Mouse (Mus musculus): Measurements from ENCODE around the gene Mrtfa. TPM values are rescaled to one million over a fixed set of nuclear protein-coding genes. Genes with fewer than 3 reads are reported as not detected.

Mrtfa gene
- polyA plus RNA-seq, 1 experiment from 2014 or later: 29.7 TPM

DNA sequence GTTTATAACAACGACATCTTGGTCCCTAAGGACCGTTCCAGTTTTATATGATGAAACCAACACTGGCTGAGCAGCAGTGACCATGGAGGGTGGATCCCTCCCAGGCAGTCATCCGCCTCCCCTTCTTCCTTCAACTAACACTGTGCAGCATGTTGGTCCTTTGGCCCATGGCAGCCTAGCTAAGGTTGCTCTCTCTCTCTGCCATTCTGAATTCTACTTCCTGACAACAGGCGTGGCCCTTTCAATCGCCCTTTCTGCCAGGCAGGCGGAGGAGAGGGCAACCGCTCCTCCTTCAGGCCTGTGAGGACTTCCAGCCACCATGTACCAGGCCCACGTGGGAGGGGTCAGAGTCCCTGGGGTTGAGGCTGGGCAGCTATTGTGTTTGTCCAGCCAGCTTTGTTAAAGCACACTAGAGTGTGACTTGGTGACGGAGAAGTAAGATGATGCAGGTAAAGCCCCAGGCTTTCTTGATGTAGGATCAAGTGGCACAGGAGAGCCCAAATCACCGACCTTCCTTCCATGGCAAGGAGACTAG, 159.6 kb downstream of the Mrtfa start:
- Histone ChIP-seq H3K4me1 (replicated peaks) (peaks cover 50% of the 10 kb centered on the region), H3K9me3 (no peaks in the 10 kb centered on the region), H3K4me3 (no peak overlapping the region), H3K9ac (no peak overlapping the region), H3K36me3 (no peaks in the 10 kb centered on the region), H3K27ac (replicated peaks) (no peak overlapping the region), H3K4me2 (no peak overlapping the region), H3K27me3 (no peaks in the 10 kb centered on the region)
- no peak for ATAC-seq (ENCODE audit: low FRiP score, low read depth)
- WGBS: 56% methylated on average over 10 of the region's 10 CpGs

DNA sequence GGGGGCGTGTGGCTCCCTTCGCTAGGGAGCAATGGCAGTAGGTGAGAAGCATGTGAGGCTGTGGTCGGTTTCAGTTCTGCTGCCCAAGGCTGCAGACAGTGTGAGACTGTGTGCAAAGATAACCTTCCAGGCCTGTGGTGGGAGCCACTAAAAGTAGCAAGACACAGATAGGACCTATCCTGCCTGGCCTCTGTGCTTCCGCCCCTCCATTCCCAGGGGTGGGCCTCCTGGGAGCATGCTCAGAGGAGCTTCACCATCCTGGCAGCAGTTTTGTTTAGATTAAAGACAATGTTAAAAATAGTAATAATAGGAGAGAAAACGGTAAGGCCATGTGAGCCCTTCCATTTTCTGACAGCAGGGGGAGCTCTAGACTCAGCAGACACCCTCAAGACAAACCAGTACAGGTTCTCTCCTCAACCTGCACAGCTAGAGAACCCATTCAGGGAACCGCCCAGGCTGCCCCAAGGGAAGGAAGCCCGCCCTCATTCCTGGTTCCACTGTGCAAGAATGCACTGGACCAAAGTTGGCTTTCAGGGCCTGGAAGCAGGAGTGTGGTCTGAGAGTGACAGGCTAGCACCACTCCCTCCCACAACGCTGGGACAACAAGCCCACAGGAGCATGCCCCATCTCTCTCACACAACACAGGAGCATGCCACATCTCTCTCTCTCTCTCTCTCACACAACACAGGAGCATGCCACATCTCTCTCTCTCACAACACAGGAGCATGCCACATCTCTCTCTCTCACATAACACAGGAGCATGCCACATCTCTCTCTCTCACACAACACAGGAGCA, 163.0 kb downstream of the Mrtfa start:
- H3K27ac ChIP-seq (replicated peaks): no peak overlapping the region
- no peak overlapping the region for H3K4me3 ChIP-seq
- no peaks in the 10 kb centered on the region for H3K27me3 ChIP-seq
- no peaks in the 10 kb centered on the region for H3K36me3 ChIP-seq
- ATAC-seq (ENCODE audit: low FRiP score, low read depth): peak; percentile 77; the same call in 1 of the 2 replicates
- no peaks in the 10 kb centered on the region for H3K9me3 ChIP-seq
- WGBS: 42% methylated on average over 8 of the region's 8 CpGs
- H3K4me1 ChIP-seq (replicated peaks): peaks cover 23% of the 10 kb centered on the region
- no peak overlapping the region for H3K4me2 ChIP-seq
- H3K9ac ChIP-seq: no peak overlapping the region

DNA sequence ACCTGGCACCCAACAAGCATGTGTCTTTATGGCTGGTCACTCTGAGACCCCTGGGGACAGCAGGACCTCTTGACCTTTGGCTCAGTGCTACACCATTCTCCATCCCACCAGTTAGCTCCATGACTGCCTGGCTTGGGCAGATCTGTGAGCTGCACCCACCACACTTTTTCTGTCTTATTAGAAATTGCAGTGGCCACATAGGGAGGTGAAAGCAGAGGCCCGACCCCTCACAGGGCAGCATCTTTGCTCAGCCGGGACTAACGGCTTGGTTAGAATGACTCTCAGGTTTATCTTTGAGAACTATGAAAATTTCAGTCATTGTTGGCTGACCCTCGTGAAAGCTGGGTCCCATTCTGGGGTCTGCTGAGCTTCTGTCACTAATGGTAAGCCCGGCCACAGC, 163.7 kb downstream of the Mrtfa start:
- H3K9ac ChIP-seq: no peak overlapping the region
- 0 out of 2 replicates have a peak, but pooled peaks cover 4% of the 10 kb centered on the region for H3K36me3 ChIP-seq
- WGBS: 85% methylated on average over 5 of the region's 5 CpGs
- no peak overlapping the region for H3K4me3 ChIP-seq
- no peaks in the 10 kb centered on the region for H3K27me3 ChIP-seq
- no peak overlapping the region for H3K4me2 ChIP-seq
- H3K4me1 ChIP-seq (replicated peaks): peaks cover 23% of the 10 kb centered on the region
- no peaks in the 10 kb centered on the region for H3K9me3 ChIP-seq
- no peak for ATAC-seq (ENCODE audit: low FRiP score, low read depth)
- no peak overlapping the region for H3K27ac ChIP-seq (replicated peaks)

DNA sequence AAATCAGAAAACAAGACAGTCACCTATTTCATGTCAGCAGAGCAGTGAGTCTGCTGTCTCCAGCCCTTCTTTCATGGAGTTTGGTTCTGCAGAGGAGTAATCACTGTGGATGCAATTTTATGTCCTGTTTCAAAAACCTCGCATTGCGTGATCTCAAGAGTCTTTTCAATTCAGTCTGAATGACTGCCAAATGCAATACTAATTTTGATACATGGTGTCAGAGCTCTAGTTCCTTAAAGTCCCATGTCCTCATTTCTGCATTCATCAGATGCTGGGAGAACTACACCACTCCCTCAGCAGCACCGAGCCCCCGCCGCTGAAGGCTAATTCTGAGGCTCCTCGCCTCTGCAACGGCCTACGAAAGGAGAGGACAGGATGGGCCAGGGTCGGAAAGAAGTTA, 166.7 kb downstream of the Mrtfa start:
- Histone ChIP-seq H3K27ac (replicated peaks) (no peak overlapping the region), H3K4me2 (no peak overlapping the region), H3K36me3 (0 out of 2 replicates have a peak, but pooled peaks cover 6% of the 10 kb centered on the region), H3K9ac (no peak overlapping the region), H3K27me3 (no peaks in the 10 kb centered on the region), H3K9me3 (no peaks in the 10 kb centered on the region), H3K4me3 (no peak overlapping the region), H3K4me1 (replicated peaks) (peaks cover 16% of the 10 kb centered on the region; the same call in 1 of the 2 replicates)
- WGBS: 83% methylated on average over 9 of the region's 9 CpGs
- no peak for ATAC-seq (ENCODE audit: low FRiP score, low read depth)

DNA sequence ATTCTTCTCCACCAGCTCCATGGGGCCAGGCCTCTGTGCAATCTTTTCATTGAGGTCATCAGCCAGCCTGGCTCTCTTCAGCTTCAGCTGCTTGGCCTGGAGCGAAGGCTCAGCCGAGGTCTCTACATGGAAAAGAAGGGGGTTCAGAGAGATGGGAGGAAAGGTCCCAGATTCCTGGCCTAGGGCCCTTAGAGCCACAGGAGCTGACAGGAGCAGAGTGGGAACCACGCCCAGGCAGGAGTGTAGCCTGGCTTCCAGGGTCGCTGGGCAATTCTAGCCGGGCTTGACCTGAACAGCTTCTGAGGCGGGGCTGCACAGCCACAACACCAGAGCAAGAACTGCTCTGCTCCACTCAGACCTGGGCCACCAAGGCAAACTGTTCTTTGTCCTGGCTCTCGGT, 168.1 kb downstream of the Mrtfa start:
- Histone ChIP-seq H3K4me3 (no peak overlapping the region), H3K4me2 (no peak overlapping the region), H3K4me1 (replicated peaks) (peaks cover 11% of the 10 kb centered on the region; the same call in 1 of the 2 replicates), H3K27me3 (no peaks in the 10 kb centered on the region), H3K9me3 (no peaks in the 10 kb centered on the region), H3K36me3 (0 out of 2 replicates have a peak, but pooled peaks cover 12% of the 10 kb centered on the region), H3K27ac (replicated peaks) (no peak overlapping the region), H3K9ac (no peak overlapping the region)
- 91% methylated on average over 7 of the region's 7 CpGs for WGBS
- ATAC-seq (ENCODE audit: low FRiP score, low read depth): no peak

DNA sequence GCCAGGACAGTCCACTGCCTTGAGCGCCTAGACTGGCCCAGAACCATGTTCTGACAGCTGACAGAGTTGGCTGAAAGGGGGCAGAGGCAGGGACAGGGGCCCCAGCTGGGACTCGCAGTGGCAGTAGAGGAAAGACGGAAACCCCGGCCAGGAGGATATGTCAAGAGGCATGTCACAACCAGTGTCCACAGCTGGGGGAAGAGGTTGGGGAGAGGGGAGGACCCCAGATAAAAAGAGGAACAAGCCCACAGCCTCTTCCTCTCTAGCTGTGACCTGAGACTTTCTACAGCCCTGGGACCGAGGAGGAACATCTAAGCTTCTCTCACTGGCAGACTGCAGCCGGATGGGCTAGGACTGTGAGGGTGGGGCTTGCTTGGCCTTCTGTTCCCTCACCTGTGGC, 169.2 kb downstream of the Mrtfa start:
- Histone ChIP-seq H3K4me3 (no peak overlapping the region), H3K27me3 (no peaks in the 10 kb centered on the region), H3K9me3 (no peaks in the 10 kb centered on the region), H3K9ac (no peak overlapping the region), H3K36me3 (peaks cover 19% of the 10 kb centered on the region; the same call in 1 of the 2 replicates), H3K27ac (replicated peaks) (no peak overlapping the region), H3K4me1 (replicated peaks) (0 out of 2 replicates have a peak, but pooled peaks cover 6% of the 10 kb centered on the region), H3K4me2 (no peak overlapping the region)
- 82% methylated on average over 6 of the region's 6 CpGs for WGBS
- ATAC-seq (ENCODE audit: low FRiP score, low read depth): no peak

DNA sequence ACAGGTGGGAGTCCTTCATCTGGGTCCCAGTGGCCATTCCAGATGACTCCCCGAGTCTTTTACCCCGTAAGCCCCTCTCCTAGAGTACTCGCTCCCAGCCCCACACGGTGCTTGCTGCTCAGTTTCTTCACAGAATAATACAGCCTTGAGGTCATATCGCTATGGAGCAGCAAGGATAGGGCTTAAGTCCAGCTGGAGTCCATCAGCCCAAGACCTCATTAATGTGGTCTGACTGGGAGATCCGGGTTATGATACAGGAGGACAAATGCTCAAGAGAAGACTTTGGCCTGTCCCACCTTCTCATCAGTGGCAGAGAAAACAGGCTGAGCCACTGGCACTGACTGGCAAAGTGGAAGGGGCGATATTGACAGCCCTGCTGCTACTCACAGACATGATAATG, 173.2 kb downstream of the Mrtfa start:
- Histone ChIP-seq H3K27me3 (no peaks in the 10 kb centered on the region), H3K27ac (replicated peaks) (no peak overlapping the region), H3K36me3 (peaks cover 43% of the 10 kb centered on the region), H3K9me3 (no peaks in the 10 kb centered on the region), H3K9ac (no peak overlapping the region), H3K4me3 (no peak overlapping the region), H3K4me1 (replicated peaks) (no peaks in the 10 kb centered on the region), H3K4me2 (no peak overlapping the region)
- WGBS: 93% methylated on average over 7 of the region's 7 CpGs
- no peak for ATAC-seq (ENCODE audit: low FRiP score, low read depth)

DNA sequence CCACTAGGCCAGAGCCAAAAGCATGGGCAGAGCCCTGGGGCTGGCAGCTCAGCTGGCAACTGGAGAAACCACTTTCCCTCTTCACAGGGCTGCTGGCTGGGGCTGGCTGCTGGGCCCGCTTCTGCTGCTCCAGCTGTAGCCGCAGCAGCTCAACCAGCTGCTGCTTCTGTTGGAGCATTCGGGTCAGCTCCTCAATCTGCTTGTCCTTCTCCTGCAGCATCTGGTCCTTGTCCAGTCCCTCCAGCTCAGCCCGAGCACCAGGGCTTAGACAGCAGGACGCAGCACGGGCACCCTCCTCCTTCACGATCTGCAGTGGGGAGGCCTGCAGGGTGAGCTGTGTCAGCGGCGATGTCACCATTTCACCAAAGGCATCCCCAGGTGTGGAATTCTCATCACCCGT, 174.1 kb downstream of the Mrtfa start:
- peaks cover 43% of the 10 kb centered on the region for H3K36me3 ChIP-seq
- WGBS: 82% methylated on average over 10 of the region's 10 CpGs
- no peak overlapping the region for H3K4me2 ChIP-seq
- no peak overlapping the region for H3K9ac ChIP-seq
- H3K27ac ChIP-seq (replicated peaks): no peak overlapping the region
- no peak overlapping the region for H3K4me3 ChIP-seq
- H3K4me1 ChIP-seq (replicated peaks): no peaks in the 10 kb centered on the region
- no peak for ATAC-seq (ENCODE audit: low FRiP score, low read depth)
- no peaks in the 10 kb centered on the region for H3K27me3 ChIP-seq
- no peaks in the 10 kb centered on the region for H3K9me3 ChIP-seq

DNA sequence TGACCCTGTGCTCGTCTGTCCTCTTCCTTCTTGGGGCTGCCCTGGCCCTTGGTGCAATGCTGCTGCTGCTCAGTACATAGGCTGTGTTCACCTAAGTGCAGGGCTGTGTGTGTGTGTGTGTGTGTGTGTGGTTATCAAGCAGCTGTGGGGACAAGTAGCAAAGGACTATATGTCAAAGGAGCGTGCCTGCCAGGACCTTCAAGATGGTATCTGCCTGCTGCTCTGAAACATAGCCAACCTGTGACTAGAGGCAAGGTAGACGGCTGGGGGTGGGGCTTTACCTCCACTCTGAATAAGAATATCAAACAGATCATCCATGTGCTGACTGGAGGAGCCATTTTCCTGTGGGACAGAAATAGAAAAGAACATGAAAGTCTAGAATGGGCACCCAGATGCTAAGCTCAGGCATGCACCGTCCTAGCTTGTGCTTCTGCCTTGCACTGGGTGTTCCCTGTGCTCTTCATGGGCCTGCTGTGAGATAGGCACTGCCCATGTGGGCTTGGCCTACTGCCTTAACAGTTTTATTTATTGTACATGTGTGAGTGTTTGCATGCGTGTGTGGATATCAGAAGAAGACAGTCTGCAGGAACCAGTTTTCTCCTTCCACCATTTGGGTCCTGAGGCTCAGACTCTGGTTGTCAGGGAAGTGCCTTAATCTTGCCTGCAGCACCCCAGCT, 175.4 kb downstream of the Mrtfa start:
- no peak overlapping the region for H3K9ac ChIP-seq
- 88% methylated on average over 5 of the region's 5 CpGs for WGBS
- no peaks in the 10 kb centered on the region for H3K9me3 ChIP-seq
- no peak for ATAC-seq (ENCODE audit: low FRiP score, low read depth)
- H3K4me1 ChIP-seq (replicated peaks): no peaks in the 10 kb centered on the region
- no peak overlapping the region for H3K27ac ChIP-seq (replicated peaks)
- no peaks in the 10 kb centered on the region for H3K27me3 ChIP-seq
- H3K36me3 ChIP-seq: peaks cover 56% of the 10 kb centered on the region
- no peak overlapping the region for H3K4me2 ChIP-seq
- H3K4me3 ChIP-seq: no peak overlapping the region

DNA sequence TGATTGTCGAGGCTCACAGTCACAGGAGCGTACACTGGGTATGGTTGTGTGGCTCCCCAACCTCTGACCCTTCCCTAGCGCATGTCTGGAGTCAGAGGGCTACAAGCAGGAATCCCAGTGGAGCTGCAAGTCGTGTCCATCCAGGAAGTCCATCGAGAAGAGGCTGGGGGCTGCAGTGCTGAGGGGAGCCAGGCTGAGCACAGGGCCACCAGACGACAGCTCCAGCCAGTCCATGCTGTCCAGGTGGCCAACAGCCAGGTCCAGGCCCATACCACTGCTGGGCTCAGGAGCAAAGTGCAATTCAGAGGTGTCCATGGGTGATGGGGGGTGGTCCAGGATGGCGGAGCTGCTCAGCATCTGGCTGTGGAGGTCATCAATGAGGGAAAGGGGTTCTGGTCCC, 177.4 kb downstream of the Mrtfa start:
- Histone ChIP-seq H3K4me3 (no peak overlapping the region), H3K36me3 (peaks cover 66% of the 10 kb centered on the region), H3K9me3 (no peaks in the 10 kb centered on the region), H3K4me2 (no peak overlapping the region), H3K9ac (no peak overlapping the region), H3K27me3 (no peaks in the 10 kb centered on the region), H3K27ac (replicated peaks) (no peak overlapping the region), H3K4me1 (replicated peaks) (no peaks in the 10 kb centered on the region)
- WGBS: 84% methylated on average over 7 of the region's 7 CpGs
- ATAC-seq (ENCODE audit: low FRiP score, low read depth): no peak

DNA sequence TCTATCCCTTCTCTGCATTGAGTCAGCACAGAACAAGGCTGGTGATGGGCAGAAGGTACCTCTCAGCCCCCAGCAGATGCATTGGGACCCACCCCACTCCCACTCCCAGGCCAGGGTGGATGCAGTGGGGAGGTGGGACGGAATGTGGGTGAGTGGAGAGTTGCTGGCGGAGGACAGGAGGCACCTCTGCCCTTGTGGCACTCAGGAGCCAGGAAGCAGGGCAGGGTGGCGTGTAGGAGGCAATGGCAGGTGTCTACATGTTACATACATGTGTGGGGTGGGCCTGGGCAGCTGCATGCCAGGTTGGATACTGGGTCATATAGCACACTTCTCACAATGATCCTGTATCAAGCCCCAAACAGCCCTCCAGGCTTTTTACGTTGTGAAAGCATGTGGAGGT, 178.2 kb downstream of the Mrtfa start:
- ATAC-seq (ENCODE audit: low FRiP score, low read depth): no peak
- H3K27ac ChIP-seq (replicated peaks): no peak overlapping the region
- peaks cover 62% of the 10 kb centered on the region for H3K36me3 ChIP-seq
- H3K9me3 ChIP-seq: no peaks in the 10 kb centered on the region
- no peak overlapping the region for H3K4me2 ChIP-seq
- H3K9ac ChIP-seq: no peak overlapping the region
- no peak overlapping the region for H3K4me3 ChIP-seq
- no peaks in the 10 kb centered on the region for H3K4me1 ChIP-seq (replicated peaks)
- no peaks in the 10 kb centered on the region for H3K27me3 ChIP-seq
- WGBS: 90% methylated on average over 4 of the region's 4 CpGs

DNA sequence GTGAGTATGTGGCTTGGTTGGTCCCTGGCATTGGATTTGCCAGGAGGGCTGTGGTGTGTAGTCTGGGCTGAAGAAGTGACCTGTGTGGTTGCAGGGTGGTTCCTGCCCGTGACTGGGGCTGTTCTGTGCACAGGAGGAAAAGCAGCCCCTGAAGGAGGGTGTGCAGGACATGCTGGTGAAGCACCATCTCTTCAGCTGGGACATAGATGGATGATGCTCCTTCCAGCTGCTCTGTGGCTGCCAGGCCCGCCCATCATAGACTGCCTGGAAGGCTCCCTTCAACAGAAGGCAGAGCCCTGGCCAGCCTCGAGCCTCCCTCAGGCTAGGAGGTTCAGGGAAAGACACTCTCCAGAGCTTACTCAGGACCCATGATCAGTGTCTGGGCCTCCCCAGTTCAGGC, 179.0 kb downstream of the Mrtfa start:
- no peak overlapping the region for H3K4me3 ChIP-seq
- no peak overlapping the region for H3K27ac ChIP-seq (replicated peaks)
- no peak overlapping the region for H3K9ac ChIP-seq
- no peak overlapping the region for H3K4me2 ChIP-seq
- H3K36me3 ChIP-seq: peaks cover 60% of the 10 kb centered on the region
- no peaks in the 10 kb centered on the region for H3K4me1 ChIP-seq (replicated peaks)
- no peak for ATAC-seq (ENCODE audit: low FRiP score, low read depth)
- no peaks in the 10 kb centered on the region for H3K27me3 ChIP-seq
- H3K9me3 ChIP-seq: no peaks in the 10 kb centered on the region
- WGBS: 73% methylated on average over 3 of the region's 3 CpGs
